Mouse (Mus musculus): ENCODE data around the gene Catsperd. TPM values are rescaled to one million over a fixed set of nuclear protein-coding genes. Genes with fewer than 3 reads are reported as not detected.
A peak's percentile ranks its signal among the peaks of the same experiment; 100 is the strongest.

The Catsperd gene
- polyA plus RNA-seq, 1 experiment from 2014 or later: 0.54 TPM

DNA sequence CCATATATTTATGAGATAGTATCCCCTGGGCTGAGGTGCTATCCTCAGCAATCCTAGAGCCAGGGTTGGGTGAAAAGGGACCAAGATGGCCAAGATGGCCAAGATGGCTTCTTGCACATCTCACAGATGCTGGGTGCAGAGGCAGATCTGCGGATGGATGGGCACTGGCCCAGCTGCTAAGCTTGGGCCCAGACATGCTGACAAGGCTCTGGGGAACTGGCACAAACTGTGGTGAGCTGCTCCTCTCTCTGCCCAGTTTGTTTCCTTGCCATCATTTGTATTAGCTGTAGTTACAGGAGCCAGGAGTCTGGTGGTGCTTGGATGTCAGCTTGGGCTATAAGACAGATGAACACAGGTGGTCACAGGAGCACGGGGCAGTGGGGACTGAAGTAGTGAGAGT, 56.7 kb downstream of the Catsperd start:
- WGBS: 94% methylated on average over 2 of the region's 2 CpGs
- DNase-seq (ENCODE audit: low spot score) (no peak), ATAC-seq (ENCODE audit: insufficient read depth, low FRiP score, low TSS enrichment) (no peak)
- Histone ChIP-seq H3K4me1 (ENCODE audit: control insufficient read depth, insufficient read depth, low read length) (no peaks in the 10 kb centered on the region), H3K27me3 (ENCODE audit: control insufficient read depth, insufficient read depth, low read length) (no peaks in the 10 kb centered on the region), H3K9ac (ENCODE audit: low read length) (no peak overlapping the region), H3K27ac (ENCODE audit: low read depth, low read length) (no peak overlapping the region), H3K4me3 (ENCODE audit: low read depth, low read length) (no peak overlapping the region), H3K4me2 (ENCODE audit: low read depth) (no peak overlapping the region), H3K9me3 (ENCODE audit: control insufficient read depth, low read length) (no peaks in the 10 kb centered on the region), H3K36me3 (ENCODE audit: control insufficient read depth, insufficient read depth, low read length) (peaks cover 12% of the 10 kb centered on the region)

DNA sequence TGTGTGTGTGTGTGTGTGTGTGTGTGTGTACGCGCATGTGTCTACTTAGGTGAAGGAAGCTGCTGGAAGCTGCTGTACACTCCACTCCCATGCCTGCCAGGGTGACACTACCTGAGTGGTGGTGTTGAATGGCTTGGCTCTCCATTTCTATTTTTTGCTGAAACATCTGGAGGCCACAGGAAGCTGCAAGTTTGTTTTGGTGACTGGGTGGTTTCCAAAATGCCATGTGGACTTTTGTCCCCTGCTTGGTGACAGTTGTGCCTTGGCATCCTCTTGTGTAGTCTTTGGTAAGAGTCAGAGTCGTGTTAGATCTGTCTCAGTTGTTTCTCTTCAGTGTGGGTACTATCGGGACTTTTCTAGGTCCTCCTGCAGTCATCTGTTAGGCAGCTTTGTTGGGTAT, 58.9 kb downstream of the Catsperd start:
- H3K9ac ChIP-seq (ENCODE audit: low read length): no peak overlapping the region
- H3K4me3 ChIP-seq (ENCODE audit: low read depth, low read length): no peak overlapping the region
- H3K36me3 ChIP-seq (ENCODE audit: control insufficient read depth, insufficient read depth, low read length): peaks cover 12% of the 10 kb centered on the region
- no peaks in the 10 kb centered on the region for H3K27me3 ChIP-seq (ENCODE audit: control insufficient read depth, insufficient read depth, low read length)
- H3K9me3 ChIP-seq (ENCODE audit: control insufficient read depth, low read length): no peaks in the 10 kb centered on the region
- no peaks in the 10 kb centered on the region for H3K4me1 ChIP-seq (ENCODE audit: control insufficient read depth, insufficient read depth, low read length)
- no peak for ATAC-seq (ENCODE audit: insufficient read depth, low FRiP score, low TSS enrichment)
- H3K4me2 ChIP-seq (ENCODE audit: low read depth): no peak overlapping the region
- no peak overlapping the region for H3K27ac ChIP-seq (ENCODE audit: low read depth, low read length)
- DNase-seq (ENCODE audit: low spot score): no peak
- WGBS: 85% methylated on average over 2 of the region's 4 CpGs

DNA sequence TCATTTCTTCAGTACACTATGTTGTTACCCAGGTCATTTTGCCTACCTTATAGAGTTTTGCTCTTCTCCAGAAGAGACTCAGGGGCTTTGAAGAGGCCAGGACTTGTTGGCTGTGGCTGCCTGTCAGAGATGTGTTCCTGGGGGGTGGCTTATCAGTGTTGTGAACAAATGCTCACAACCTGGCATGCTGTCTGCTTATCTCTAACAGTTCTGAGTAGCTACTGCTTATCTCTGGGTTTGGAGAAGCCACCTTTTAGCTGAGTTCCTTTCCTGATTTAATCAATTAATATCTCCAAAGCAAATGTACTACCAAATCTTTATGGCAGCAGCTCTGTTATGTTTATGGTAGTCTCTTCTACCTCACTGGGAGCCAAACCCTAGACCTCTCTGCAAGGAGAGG, 60.1 kb downstream of the Catsperd start:
- no peak for ATAC-seq (ENCODE audit: insufficient read depth, low FRiP score, low TSS enrichment)
- Histone ChIP-seq H3K9me3 (ENCODE audit: control insufficient read depth, low read length) (no peaks in the 10 kb centered on the region), H3K4me1 (ENCODE audit: control insufficient read depth, insufficient read depth, low read length) (no peaks in the 10 kb centered on the region), H3K9ac (ENCODE audit: low read length) (no peak overlapping the region), H3K27me3 (ENCODE audit: control insufficient read depth, insufficient read depth, low read length) (no peaks in the 10 kb centered on the region), H3K4me3 (ENCODE audit: low read depth, low read length) (no peak overlapping the region), H3K36me3 (ENCODE audit: control insufficient read depth, insufficient read depth, low read length) (peaks cover 14% of the 10 kb centered on the region), H3K27ac (ENCODE audit: low read depth, low read length) (no peak overlapping the region), H3K4me2 (ENCODE audit: low read depth) (no peak overlapping the region)
- DNase-seq (ENCODE audit: low spot score): no peak

DNA sequence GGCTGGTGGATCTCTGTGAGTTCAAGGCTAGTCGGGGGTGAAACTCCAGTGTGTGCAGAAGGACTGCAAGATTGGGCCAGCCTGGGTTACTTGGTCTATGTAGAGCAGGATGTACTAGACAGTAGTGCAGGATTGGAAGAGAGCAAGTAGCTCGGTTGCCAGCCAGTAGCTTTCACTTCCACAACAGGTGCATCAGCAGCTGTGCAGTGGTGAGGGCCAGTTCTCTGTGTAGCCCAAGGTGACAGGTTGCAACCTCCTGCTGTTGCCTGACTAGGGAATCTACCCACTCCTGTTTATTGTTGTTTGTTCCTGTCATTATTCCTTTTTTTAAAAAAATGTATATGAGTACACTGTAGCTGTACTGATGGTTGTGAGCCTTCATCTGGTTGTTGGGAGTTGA, 60.7 kb downstream of the Catsperd start:
- DNase-seq (ENCODE audit: low spot score) (no peak), ATAC-seq (ENCODE audit: insufficient read depth, low FRiP score, low TSS enrichment) (no peak)
- no peaks in the 10 kb centered on the region for H3K27me3 ChIP-seq (ENCODE audit: control insufficient read depth, insufficient read depth, low read length)
- H3K4me1 ChIP-seq (ENCODE audit: control insufficient read depth, insufficient read depth, low read length): no peaks in the 10 kb centered on the region
- no peak overlapping the region for H3K9ac ChIP-seq (ENCODE audit: low read length)
- no peak overlapping the region for H3K4me2 ChIP-seq (ENCODE audit: low read depth)
- H3K9me3 ChIP-seq (ENCODE audit: control insufficient read depth, low read length): no peaks in the 10 kb centered on the region
- peaks cover 19% of the 10 kb centered on the region for H3K36me3 ChIP-seq (ENCODE audit: control insufficient read depth, insufficient read depth, low read length)
- H3K27ac ChIP-seq (ENCODE audit: low read depth, low read length): no peak overlapping the region
- 89% methylated on average over 2 of the region's 2 CpGs for WGBS
- no peak overlapping the region for H3K4me3 ChIP-seq (ENCODE audit: low read depth, low read length)

DNA sequence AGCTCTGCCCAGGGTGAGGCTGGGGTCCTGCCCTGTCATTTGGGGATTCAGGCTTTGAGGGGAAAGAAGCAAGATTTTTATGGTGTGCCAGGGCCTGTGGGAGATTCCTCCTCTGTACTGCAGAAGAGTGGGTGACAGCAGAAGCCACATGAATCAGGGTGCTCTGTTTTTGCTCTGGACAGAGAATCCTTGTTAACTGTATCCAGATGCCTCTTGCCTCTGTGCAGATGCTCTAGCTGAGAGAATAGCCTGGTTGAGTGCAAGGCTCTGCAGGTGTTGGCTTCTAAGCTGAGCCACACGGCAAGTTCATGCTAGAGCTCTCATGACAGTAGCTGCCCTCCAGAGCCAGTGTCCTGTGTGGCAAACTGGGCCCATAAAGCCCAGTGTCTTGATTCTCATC, 65.5 kb downstream of the Catsperd start:
- Histone ChIP-seq H3K27me3 (ENCODE audit: control insufficient read depth, insufficient read depth, low read length) (no peaks in the 10 kb centered on the region), H3K9ac (ENCODE audit: low read length) (no peak overlapping the region), H3K27ac (ENCODE audit: low read depth, low read length) (no peak overlapping the region), H3K4me2 (ENCODE audit: low read depth) (no peak overlapping the region), H3K4me1 (ENCODE audit: control insufficient read depth, insufficient read depth, low read length) (no peaks in the 10 kb centered on the region), H3K36me3 (ENCODE audit: control insufficient read depth, insufficient read depth, low read length) (peaks cover 34% of the 10 kb centered on the region), H3K4me3 (ENCODE audit: low read depth, low read length) (no peak overlapping the region), H3K9me3 (ENCODE audit: control insufficient read depth, low read length) (no peaks in the 10 kb centered on the region)
- ATAC-seq (ENCODE audit: insufficient read depth, low FRiP score, low TSS enrichment): no peak
- no peak for DNase-seq (ENCODE audit: low spot score)
- WGBS: 67% methylated on average over 1 of the region's 1 CpGs

DNA sequence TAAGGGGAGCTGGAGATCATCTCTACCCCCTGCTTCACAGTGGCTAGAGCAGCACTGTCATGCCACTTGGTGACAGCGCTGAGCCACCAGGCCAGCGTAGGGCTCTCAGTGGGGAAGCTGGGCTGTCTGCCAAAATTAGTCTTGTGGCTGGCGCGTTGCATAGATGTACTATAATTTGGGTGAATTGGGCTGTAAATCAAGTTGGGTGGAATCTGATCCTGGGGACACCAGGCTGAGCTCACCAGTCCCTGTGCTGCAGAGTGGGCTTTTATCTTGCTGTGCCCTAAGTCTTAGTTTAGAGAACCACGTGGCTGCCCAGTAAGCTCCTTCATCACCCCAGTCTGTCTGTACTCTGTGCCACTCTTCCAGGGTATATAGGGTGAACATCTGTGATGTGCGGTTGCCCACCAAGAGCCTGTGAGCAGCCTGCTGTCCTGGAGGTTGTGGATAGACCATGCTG, 65.9 kb downstream of the Catsperd start:
- H3K27ac ChIP-seq (ENCODE audit: low read depth, low read length): no peak overlapping the region
- peaks cover 36% of the 10 kb centered on the region for H3K36me3 ChIP-seq (ENCODE audit: control insufficient read depth, insufficient read depth, low read length)
- ATAC-seq (ENCODE audit: insufficient read depth, low FRiP score, low TSS enrichment) (no peak; the same call in 1 of the 2 replicates), DNase-seq (ENCODE audit: low spot score) (no peak)
- H3K4me2 ChIP-seq (ENCODE audit: low read depth): no peak overlapping the region
- no peak overlapping the region for H3K9ac ChIP-seq (ENCODE audit: low read length)
- no peaks in the 10 kb centered on the region for H3K9me3 ChIP-seq (ENCODE audit: control insufficient read depth, low read length)
- H3K4me1 ChIP-seq (ENCODE audit: control insufficient read depth, insufficient read depth, low read length): no peaks in the 10 kb centered on the region
- H3K27me3 ChIP-seq (ENCODE audit: control insufficient read depth, insufficient read depth, low read length): no peaks in the 10 kb centered on the region
- no peak overlapping the region for H3K4me3 ChIP-seq (ENCODE audit: low read depth, low read length)
- 73% methylated on average over 6 of the region's 6 CpGs for WGBS

DNA sequence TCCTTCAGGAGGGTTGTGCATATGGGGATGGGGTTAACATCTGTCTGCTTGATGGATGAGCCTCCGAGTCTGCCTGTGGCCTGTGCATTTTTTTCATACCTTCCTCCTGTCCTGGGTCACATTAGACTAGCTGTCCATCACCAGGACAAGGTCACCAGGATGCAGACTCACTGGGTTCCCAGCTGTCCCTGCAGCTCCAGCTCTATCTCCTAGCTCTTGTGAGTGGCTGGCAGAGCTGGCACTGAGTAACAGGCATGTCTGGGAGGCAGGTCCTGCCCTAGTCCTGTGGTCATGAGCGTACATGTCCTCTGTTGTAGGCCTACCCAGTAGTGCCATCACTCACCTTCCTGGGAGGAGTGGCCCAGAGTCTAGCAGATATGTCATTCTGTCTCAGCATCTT, 72.5 kb downstream of the Catsperd start:
- ATAC-seq (ENCODE audit: insufficient read depth, low FRiP score, low TSS enrichment) (peak; percentile 31; the same call in 1 of the 2 replicates), DNase-seq (ENCODE audit: low spot score) (no peak)
- Histone ChIP-seq H3K4me2 (ENCODE audit: low read depth) (no peak overlapping the region), H3K4me1 (ENCODE audit: control insufficient read depth, insufficient read depth, low read length) (no peaks in the 10 kb centered on the region), H3K36me3 (ENCODE audit: control insufficient read depth, insufficient read depth, low read length) (peaks cover 47% of the 10 kb centered on the region), H3K9me3 (ENCODE audit: control insufficient read depth, low read length) (no peaks in the 10 kb centered on the region), H3K9ac (ENCODE audit: low read length) (no peak overlapping the region), H3K4me3 (ENCODE audit: low read depth, low read length) (no peak overlapping the region), H3K27me3 (ENCODE audit: control insufficient read depth, insufficient read depth, low read length) (no peaks in the 10 kb centered on the region), H3K27ac (ENCODE audit: low read depth, low read length) (no peak overlapping the region)
- WGBS: 85% methylated on average over 2 of the region's 2 CpGs

DNA sequence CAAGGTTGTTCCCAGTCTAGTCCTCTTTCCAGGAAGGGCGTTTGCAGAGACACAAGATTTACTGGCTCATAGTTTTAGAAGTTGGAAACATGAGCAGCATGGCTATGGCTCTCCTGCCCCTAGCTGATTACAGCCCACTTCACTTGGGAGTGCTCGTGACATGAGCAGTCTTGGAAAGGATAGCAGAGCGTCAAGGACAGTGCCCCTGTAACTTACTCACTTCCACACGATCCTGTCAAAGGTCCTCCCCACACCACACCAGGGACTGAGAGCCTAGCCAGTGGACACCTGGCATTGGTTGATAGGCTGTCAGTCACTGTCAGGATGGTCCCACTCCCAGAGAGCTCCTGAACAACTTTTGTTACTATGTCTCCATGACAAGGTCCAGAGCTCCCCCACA, 75.1 kb downstream of the Catsperd start:
- H3K9ac ChIP-seq (ENCODE audit: low read length): no peak overlapping the region
- WGBS: 88% methylated on average over 4 of the region's 4 CpGs
- ATAC-seq (ENCODE audit: insufficient read depth, low FRiP score, low TSS enrichment): no peak

DNA sequence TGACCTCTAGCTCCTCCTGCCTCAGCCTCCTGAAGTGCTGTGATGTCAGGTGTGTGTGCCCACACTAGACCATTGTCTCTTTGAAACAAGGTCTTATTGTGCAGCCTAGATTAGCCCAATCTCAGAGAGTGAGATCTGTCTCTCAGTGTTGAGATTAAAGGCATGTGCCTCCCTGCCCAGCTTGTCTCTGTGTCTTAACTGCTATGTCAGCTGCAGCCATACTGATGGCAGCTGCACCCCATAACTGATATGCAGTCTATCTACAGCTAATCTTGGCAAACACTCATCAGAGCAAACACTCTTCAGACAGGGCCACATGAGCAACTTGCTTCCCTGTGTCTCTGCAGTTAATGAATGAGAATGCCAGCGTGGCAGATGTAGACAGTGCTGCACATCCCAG, 78.6 kb downstream of the Catsperd start:
- no peak overlapping the region for H3K27ac ChIP-seq (ENCODE audit: low read depth, low read length)
- DNase-seq (ENCODE audit: low spot score) (no peak), ATAC-seq (ENCODE audit: insufficient read depth, low FRiP score, low TSS enrichment) (no peak)
- no peaks in the 10 kb centered on the region for H3K4me1 ChIP-seq (ENCODE audit: control insufficient read depth, insufficient read depth, low read length)
- H3K27me3 ChIP-seq (ENCODE audit: control insufficient read depth, insufficient read depth, low read length): no peaks in the 10 kb centered on the region
- 100% methylated on average over 1 of the region's 1 CpGs for WGBS
- no peaks in the 10 kb centered on the region for H3K9me3 ChIP-seq (ENCODE audit: control insufficient read depth, low read length)
- H3K36me3 ChIP-seq (ENCODE audit: control insufficient read depth, insufficient read depth, low read length): peaks cover 55% of the 10 kb centered on the region
- H3K9ac ChIP-seq (ENCODE audit: low read length): no peak overlapping the region
- H3K4me3 ChIP-seq (ENCODE audit: low read depth, low read length): no peak overlapping the region
- H3K4me2 ChIP-seq (ENCODE audit: low read depth): no peak overlapping the region

More for the DNA sequence above, 75.1 kb downstream of the Catsperd start:
- H3K9me3 ChIP-seq (ENCODE audit: control insufficient read depth, low read length): no peaks in the 10 kb centered on the region
- no peak overlapping the region for H3K27ac ChIP-seq (ENCODE audit: low read depth, low read length)
- DNase-seq (ENCODE audit: low spot score): no peak
- no peaks in the 10 kb centered on the region for H3K27me3 ChIP-seq (ENCODE audit: control insufficient read depth, insufficient read depth, low read length)
- H3K4me2 ChIP-seq (ENCODE audit: low read depth): no peak overlapping the region
- H3K36me3 ChIP-seq (ENCODE audit: control insufficient read depth, insufficient read depth, low read length): peaks cover 50% of the 10 kb centered on the region
- H3K4me1 ChIP-seq (ENCODE audit: control insufficient read depth, insufficient read depth, low read length): no peaks in the 10 kb centered on the region
- no peak overlapping the region for H3K4me3 ChIP-seq (ENCODE audit: low read depth, low read length)
